Mouse (Mus musculus) natural killer cell, adult 2 months (primary cell): ENCODE data around the gene Bcl2l13.
"Not testable (repeated sequence)": the region's sequence is repeated elsewhere in the genome, so short reads cannot be mapped to it uniquely, and the experiment has no call there.

Experiments
- DNase-seq, 2 experiments: peaks; one replicate each; pipeline ENCODE4 v3.0.0; 2022; ENCODE audit warnings: low spot score in 2 of 2

Bcl2l13 gene

DNA sequence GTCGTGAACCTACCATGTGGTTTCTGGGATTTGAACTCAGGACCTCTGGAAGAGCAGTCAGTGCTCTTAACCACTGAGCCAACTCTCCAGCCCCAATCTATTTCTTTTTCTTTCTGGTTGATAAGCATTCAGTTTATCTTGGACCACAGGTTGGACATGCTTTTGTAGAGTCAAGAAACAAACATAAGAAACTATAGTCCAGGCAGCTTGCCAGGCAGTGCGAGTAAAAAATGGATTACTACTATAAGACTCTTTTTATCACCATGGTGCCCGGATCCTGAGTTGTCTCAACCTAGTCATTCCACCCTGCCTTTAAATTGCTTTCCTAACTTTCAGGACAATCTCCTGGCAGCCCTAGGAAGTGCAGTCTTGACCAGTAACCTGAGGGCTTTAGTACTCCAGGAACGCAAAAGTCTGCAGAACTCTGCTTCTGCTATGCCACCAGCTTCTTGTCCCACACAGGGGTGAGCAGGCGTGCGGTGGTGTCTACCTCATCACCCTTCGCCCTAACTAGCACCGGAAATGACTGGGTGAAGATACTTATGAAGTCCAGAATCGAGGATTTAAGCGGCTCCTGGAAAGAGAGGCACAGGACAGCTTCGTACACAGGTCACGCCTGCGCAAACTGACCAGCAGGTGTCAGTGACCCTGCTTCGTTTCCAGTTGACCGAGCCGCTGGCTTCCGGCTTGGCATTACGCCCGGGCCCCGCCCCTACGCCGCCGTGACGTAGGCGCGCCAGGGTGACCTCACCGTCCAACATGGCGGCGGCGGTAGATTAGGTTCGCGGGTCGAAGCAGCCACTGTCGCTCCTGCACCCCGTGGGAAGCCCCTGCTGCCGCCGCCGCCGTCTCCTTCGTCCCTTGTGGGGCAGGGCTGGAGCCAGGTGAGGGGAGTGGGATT is at the start of gene Bcl2l13:
Bcl2l13 (plus strand) TSS at position 739 of the 901 bp plus-strand sequence.
- DNase-seq: peak; percentile 97 to 98

DNA sequence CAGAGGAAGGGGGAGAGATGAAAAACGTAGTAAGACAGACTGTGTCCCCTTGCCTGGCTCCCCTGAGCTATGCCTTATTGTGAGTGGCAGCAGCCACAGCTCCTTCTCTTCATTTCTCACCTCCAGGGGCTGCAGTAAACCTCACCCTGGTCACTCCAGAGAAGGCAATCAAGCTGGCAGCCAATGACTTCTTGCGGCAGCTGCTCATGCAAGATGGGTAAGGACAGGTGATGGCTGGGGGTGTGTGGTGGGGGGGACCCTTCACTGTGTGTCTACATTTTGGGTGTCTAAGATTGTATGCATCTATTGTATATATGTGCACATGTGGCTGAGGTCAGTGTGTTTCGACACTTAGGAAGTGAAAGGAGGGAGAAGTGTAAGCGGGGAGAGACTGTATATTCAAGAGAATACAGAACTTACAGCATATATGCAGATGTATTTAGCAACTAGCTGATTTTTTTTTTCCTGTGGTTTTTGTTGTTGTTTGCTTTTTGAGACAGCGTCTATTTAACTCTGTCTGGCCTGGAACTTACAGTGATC is 47.9 kb upstream of the Bcl2l13 start:
- no peak for DNase-seq

DNA sequence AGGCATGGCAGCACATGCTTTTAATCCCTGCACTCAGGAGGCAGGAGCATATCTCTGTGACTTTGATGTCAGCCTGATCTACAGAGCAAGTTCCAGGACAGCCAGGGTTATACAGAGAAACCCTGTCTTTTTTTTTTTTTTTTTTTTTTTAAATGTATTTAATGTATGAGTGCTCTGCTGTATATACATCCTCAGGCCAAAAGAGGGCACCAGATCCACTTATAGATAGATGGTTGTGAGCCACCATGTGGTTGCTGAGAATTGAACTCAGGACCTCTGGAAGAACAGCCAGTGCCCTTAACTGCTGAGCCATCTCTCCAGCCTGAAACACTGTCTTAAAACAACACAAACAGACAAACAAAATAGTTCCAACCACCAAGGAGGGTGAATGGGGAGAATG is 47.1 kb upstream of the Bcl2l13 start:
- DNase-seq: peak in 1 of 2 experiments; percentile 7

DNA sequence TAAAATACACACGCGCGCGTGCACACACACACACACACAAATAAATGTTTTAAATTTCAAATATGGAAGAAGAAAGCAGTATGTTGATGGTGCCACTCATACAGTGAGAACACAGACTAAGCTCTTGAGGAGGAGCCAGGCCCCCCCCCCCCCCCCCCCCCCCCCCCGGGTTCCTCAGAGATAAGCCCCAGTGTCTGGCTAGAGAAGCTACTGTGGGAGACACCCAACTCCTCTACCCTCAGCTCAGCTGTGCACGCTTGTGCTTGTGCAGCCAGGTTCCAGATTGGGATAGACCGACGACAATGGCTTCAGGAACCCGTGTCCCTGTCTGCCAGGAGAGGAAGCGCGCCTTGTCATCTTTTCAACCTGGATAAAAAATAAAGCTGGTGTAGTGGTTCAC is 45.9 kb upstream of the Bcl2l13 start:
- no peak for DNase-seq

DNA sequence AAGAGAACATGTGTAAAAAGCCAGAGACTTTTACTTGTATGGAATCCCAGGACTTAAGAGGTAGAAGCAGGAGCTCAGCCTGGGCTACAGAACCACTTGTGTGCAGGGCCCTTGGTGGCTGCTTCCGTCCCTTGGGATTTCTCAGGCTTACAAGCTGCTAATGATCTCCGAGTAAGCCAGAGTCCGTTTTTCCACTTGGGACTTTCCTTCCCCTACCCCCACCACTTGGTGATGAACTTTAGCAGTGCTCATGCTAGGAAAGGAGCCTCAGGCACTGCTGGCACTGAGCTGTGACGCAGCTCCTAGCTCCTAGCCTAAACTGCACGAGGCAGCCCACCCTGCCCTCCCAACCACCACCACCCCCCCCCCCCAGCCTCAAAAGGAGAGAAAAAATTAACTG is 45.3 kb upstream of the Bcl2l13 start:
- no peak for DNase-seq

DNA sequence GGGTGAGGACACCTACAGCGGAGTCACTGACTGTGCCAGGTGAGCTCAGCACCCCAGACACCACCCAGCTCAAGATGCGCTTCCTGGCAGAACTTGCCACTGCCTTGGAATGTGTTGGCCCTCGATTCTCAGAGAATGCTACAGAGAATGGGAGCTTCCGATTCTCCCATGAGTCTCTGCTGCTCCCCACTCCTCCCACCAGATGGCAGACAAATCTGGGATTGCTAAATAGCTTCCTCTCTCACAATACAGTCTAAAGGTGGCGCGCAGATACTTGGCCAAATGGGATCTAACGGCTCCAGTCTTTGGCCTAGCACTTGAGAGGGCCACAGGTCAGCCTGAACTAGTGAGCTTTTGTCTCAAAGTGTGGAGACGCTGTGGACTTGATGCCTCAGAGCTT is 43.1 kb upstream of the Bcl2l13 start:
- DNase-seq: no peak

DNA sequence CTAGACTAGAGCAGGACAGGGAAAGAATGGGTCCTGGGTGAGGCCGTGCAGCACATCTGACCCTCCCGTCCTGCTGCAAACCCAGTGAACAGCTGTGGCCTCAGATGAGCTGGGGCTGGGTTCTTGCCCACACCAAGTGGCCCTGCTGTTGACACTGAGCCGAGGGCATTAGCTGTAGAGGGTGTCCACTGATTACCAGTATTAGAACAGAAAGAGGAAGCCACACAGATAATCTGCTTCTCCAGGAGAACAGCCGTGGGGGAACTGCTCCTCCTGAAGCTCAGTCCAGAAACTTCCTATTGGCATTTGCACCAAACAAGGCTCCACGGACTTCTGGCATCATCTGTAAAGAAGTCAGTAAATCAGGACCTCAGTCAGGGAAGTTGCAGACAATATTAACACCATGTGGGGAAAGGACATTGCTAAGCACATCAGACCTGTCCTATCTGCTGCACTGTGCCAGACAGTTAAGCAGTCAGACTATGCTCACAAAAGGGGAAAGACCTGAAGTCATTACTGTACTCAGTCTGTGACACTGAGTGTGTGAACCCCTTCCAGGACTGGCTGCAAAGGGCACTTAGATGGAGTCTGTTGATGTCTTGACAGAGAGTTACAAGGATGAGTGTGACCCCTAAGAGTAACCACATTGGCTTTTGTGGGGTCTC is 40.5 kb upstream of the Bcl2l13 start:
- no peak for DNase-seq

DNA sequence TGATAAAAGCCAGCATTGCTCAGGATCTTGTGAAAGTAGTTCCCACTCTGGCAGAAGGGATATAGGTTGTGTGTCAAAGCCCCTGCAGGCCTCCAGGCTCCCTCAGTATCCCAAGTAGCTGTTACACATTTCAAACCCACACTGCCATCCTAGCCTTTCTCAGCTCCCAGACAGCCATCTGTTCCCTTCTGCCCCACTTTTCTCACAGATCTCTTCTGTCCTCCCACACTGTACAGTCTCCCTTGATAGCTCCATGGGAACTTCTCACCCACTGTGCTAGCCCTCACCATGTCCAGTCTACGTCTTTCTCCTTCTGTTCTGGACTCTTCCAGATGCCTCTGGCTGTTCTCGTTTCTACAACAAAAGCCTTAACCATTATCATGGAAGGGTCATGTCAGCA is 39.9 kb upstream of the Bcl2l13 start:
- no peak for DNase-seq

DNA sequence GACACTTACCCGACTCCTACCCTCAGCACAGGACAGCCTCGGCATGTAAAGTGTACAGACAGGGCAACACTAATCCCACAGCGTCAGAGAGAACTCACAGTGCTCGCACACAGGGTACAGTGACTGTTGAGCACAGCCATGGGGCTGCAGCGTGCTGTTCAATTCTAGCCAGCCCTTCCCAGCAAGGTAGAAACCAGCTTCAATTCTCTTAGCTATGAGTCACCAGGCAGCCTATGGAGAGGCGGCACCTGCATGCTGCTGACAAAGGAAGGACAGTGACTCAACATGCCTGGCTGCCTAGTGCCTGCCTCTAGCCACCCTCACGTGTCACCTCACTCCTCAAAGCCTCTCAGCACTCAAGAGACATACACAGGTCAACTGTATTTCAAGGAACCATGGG is 38.0 kb upstream of the Bcl2l13 start:
- no peak for DNase-seq

DNA sequence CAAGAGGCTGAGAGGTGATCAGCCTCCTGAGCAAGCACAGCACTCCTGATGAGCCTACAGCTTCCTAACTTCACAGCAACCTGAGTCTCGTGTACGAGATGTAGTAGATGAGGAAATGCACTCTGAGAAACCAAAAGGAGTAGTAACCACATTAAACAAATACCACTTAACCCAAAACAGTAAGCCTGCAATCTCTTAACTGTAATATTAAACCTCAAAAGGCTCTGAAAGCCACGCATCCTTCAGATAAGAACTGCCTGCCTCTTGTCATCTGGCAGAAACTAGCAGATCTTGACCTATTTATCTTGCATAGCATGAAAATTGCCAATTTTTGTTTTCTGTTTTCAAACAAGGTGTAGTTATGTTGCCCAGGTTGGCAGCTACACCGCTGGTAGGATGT is 37.1 kb upstream of the Bcl2l13 start:
- no peak for DNase-seq

DNA sequence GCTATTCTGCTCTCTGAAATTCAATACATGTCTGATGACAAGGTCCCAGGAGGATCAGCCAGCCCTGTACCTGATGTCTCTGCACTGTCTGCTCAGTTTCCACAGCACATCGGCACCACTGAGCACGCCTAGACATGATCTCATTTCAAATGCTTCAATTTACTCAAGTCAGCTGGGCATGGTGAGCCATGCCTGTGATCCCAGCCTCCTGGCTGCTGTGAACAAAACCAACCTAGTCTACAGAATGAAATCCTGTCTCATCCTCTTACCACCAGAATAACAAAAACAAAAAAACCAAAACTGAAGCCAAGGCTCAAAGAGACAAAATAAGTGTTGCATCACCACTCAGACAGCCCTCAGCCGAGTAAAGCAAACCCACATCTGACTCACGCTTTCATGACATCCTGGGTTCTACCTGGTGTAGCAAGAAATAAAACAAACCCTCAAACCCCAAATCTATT is 36.4 kb upstream of the Bcl2l13 start:
- DNase-seq: peak in 1 of 2 experiments; percentile 8

DNA sequence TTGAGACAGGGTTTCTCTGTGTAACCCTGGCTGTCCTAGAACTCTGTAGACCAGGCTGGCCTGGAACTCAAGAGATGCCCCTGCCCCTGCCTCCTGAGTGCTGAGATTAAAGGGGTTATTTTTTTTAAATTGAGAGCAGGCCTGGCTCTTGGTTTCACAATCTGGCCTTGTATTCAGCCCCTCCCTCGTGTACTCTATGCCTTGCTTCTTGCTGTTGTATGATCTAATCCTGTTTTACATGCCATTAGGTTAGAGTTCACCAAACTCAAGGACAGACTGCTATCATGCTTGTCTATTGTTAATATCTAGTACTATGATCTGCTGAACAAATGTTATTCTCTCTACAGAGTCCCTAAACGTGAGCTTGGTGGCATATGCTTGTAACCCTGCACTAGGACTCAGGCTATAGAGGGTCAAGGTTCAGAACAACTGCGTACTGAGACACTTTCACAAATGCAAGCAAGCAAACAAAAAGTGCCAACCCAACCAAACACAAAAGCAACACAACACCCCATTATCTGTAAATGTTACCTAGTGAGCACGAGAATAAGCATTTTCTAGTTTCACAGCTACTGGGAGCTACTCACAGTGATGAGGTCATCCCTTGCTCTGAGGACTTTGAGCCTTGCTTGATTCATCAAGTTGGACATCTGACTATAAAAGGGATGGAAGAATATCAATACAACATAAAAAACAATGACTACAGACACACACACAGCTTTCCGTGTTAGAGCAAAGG is 28.8 kb upstream of the Bcl2l13 start:
- DNase-seq: no peak

DNA sequence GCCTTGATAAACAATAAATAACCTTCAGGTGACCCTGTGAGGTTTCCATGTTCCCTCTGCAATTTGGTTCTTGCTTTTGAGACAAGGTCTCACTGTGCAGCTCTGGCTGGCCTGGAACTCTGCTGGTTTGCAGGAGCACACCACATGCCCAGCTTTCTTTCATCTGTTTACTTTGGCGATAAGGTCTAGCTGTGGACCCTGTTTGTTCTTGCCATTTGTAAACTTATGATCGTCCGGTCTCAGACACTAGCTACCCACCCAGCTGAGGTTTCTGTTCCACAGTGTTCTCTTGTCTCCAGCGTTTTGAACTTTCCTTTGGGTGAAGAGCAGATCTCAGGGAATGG is 28.3 kb upstream of the Bcl2l13 start:
- DNase-seq: no peak

DNA sequence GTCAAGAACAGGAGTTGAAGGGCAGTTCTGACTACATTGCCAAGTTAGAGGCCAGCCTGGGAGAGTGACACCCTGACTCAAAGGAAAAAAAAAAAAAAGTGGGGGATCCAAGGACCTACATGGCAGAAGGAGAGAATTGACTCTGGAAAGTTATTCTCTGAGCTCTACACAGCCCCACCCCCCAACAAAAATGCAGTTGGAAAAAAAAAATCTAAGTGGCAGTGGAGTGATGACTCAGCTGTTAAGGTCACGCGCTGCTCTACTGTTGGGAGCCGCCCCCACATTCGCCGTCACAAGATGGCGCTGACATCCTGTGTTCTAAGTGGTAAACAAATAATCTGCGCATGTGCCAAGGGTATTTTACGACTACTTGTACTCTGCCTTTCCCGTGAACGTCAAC is 24.0 kb upstream of the Bcl2l13 start:
- DNase-seq: not testable (repeated sequence)

DNA sequence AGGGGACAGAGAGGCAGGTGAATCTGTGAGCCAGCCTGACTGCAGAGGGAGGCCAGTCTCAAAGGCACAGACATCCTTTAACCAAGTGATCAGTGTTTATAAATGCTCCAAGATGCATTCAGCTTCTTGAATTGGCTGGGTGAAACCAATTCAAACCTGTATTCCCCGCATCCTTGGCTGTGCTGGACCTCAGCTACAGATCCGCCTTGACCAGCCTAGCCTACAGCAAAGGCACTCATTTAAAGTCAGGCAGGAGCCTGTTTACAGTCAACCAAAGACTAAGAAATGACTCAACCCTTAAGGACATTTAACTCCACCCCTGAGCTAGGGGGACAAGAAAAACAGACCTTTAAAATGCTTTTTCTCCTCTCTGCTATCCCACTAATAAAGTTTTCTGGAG is 16.7 kb upstream of the Bcl2l13 start:
- no peak for DNase-seq

DNA sequence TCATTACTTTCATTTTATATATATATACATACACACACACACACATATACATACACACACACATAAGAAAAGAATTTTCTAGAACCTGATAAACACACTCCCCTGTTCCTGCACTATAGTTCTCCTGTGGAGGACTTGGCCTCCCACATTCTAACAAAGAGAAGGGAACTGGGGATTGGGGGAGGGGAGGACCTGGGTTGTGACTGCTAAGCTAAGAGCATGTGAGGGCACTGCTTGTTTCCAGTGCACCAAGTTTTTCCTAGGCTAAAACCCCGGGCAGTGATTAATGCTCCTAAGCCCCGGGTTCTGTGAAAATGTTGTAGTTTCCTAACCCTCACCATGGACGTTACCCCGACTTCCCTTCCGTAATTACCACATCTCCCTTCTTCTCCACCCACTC is 15.9 kb upstream of the Bcl2l13 start:
- no peak for DNase-seq

DNA sequence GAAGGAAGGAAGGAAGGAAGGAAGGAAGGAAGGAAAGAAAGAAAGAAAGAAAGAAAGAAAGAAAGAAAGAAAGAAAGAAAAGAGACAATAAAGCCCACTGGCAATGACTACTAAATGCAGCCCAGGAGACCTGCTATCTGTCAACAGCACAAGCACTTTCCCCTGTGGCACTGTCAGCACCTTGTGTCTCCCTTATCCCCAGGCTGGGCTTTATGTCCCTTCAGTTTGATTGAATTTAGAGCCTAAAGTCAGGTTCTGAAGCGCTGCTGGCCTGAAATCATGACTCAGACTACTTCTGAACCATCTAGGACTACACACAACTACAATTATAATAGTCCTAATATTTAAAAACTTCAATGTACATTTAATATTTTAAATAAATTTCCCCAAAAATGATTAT is 15.1 kb upstream of the Bcl2l13 start:
- DNase-seq: no peak

DNA sequence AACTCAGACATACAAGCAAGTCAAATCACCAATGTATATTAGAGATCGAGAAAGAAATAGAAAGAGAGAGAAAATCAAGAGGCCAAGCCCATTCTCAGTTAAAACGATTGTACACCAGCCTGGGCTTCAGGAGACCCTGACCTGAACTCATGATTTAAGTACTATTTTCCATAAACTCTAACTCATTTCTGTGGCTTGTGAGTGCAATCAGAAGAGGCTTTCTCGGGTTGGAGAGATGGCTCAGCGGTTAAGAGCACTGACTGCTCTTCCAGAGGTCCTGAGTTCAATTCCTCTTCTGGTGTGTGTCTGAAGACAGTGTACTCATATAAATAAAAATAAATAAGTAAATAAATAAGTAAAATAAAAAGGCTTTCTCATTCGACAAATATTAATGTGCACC is 14.3 kb upstream of the Bcl2l13 start:
- no peak for DNase-seq

DNA sequence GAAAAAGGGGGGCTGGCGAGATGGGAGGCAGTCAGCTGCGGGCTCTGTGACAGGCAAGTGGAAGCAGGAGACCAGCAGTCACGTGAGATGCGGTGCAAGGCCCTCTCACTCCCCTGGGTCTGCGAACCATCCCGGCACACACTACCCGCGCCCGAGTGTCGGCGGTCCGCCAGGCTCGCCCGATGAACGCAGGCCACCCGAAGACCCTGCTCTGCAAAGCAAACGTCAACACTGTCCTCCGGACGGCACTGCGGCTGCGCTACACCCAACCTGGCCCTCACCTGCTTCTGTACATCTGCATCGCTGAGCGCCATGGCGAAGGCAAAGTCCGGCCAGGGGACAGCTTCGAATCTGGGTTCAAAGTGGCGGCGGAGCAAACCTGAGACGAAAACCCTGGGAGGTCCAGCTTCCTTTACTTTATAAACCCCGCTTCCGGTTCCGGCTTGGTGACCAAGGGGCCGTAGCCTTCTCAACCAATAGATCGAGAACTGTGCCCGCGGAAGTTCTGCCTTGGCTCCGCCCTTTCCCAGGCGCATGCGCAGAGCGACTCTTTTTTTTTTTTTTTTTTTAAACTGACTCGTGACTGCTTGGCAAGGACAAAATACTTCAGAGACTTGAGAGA is 13.6 kb upstream of the Bcl2l13 start, which contains the start of gene Atp6v1e1:
Atp6v1e1 (minus strand) TSS at position 487 of the 622 bp plus-strand sequence.
- peak; percentile 93 to 94 for DNase-seq

DNA sequence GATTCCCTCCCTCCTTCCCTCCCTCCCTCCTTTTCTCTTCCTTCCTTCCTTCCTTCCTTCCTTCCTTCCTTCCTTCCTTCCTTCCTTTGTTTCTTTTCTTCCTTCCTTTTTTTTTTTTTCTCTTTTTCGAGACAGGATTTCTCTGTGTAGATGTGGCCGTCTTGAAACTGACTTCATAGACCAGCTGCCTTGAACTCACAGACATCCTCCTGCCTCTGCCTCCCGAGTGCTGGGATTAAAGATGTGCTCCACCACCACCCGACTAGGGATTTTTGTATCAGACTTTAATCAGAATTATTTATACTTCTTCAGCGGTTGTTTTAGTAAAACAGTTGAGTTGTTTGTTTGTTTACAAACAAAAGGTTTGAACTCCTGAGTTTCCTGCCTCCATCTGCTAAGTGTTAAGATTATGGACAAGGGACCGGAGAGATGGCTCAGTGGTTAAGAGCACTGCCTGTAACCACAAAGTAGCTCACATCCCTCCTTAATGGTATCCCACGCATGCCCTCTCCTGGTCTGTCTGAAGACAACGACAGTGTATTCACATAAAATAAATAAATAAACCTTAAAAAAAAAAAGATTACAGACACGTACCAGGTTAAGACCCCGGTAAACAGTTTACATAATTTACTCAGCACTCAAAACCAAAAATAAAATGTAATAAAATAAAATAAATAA is 12.9 kb upstream of the Bcl2l13 start:
- DNase-seq: peak in 1 of 2 experiments; percentile 19

DNA sequence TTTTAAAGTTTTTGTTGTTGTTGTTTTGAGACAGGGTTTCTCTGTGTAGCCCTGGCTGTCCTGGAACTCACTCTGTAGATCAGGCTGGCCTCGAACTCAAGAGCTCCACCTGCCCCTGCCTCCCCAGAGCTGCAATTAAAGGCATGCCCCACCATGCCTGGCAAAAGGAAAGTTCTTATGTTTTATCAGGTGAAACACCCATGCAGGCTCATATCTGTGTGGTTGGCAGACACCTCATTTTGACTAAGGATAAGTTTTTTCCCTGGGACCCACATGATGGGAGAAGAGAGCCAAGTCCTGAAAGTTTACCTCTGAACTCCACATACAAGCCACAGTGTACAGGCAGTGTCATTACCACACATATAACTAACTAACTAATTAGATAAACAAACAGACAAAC is 6.0 kb upstream of the Bcl2l13 start:
- no peak for DNase-seq
